Mouse (Mus musculus) cerebellum, adult 2 months (tissue): ENCODE measurements around the gene Wdr20.

ENCODE experiments used
- CTCF ChIP-seq: fragments of 200-500 bp; IDR thresholded peaks from 2 replicates; pipeline ENCODE4 v1.5.1; 2011; ENCODE audit warnings: low read depth, mild to moderate bottlenecking, control low read depth, low read length, moderate library complexity, borderline replicate concordance; ENCODE audit not compliant: insufficient read depth
- POLR2A ChIP-seq: fragments of 200-500 bp; IDR thresholded peaks from 2 replicates; pipeline ENCODE4 v1.6.1; 2011; ENCODE audit warnings: low read length, control low read depth, borderline replicate concordance; ENCODE audit not compliant: insufficient read depth

- TF ChIP-seq CTCF (no peak), POLR2A (no peak)
Observed at GRCm38 (mm10) chr12:110781181-110781580, 43.4 kb downstream of the Wdr20 start.
